Mouse (Mus musculus) heart, postnatal 0 days (tissue): ENCODE measurements at regions not wholly inside any gene's neighbourhood (a gene's known extent, or its start where the extent isn't known, plus 50 kb on each side); places are given as distances from the start of the nearest gene placed in this dataset.

Experiments
- ATAC-seq: fragments of 200-750 bp; cut with Nextera tagmentation; 2 replicates; pipeline ENCODE4 v1.8.0; 2017; ENCODE audit warnings: low read depth, moderate number of reproducible peaks, moderate library complexity; ENCODE audit not compliant: insufficient read depth
- DNase-seq: peaks from one replicate; pipeline ENCODE4 v3.0.0-alpha.2; 2016; ENCODE audit warnings: low spot score
- H3K27ac ChIP-seq: fragments of 300-500 bp; sonication (generic); 2 replicates; pipeline ENCODE4 v1.5.1; 2014; ENCODE audit warnings: low read depth, mild to moderate bottlenecking
- H3K27me3 ChIP-seq: fragments of 300-500 bp; sonication (generic); 2 replicates; pipeline ENCODE4 v1.6.1; 2014; ENCODE audit warnings: low read length, mixed read lengths; ENCODE audit not compliant: control insufficient read depth, insufficient read depth
- H3K36me3 ChIP-seq: fragments of 300-500 bp; sonication (generic); replicated peaks from 2 replicates; pipeline ENCODE4 v1.6.1; 2014; ENCODE audit warnings: low read length, mixed read lengths; ENCODE audit not compliant: control insufficient read depth, insufficient read depth
- H3K4me1 ChIP-seq: fragments of 300-500 bp; sonication (generic); 2 replicates; pipeline ENCODE4 v1.6.1; 2014; ENCODE audit warnings: antibody characterized with exemption; ENCODE audit not compliant: control insufficient read depth, insufficient read depth
- H3K4me2 ChIP-seq: fragments of 300-500 bp; sonication (generic); 2 replicates; pipeline ENCODE4 v1.6.1; 2014; ENCODE audit warnings: low read depth, mild to moderate bottlenecking, low read length, moderate library complexity
- H3K4me3 ChIP-seq: fragments of 300-500 bp; sonication (generic); 2 replicates; pipeline ENCODE4 v1.5.1; 2014; ENCODE audit warnings: low read depth, low read length
- H3K9ac ChIP-seq: fragments of 300-500 bp; sonication (generic); replicated peaks from 2 replicates; pipeline ENCODE4 v1.6.1; 2014; ENCODE audit warnings: low read depth, low read length, mixed read lengths
- H3K9me3 ChIP-seq: fragments of 300-500 bp; sonication (generic); replicated peaks from 2 replicates; pipeline ENCODE4 v1.6.1; 2016; ENCODE audit warnings: low read length; ENCODE audit not compliant: control insufficient read depth
- CTCF ChIP-seq: IDR thresholded peaks from 2 replicates; pipeline ENCODE4 v1.5.1; 2016; ENCODE audit warnings: antibody characterized with exemption, control low read depth, low read depth
- EP300 ChIP-seq: IDR thresholded peaks from 2 replicates; pipeline ENCODE4 v1.6.1; 2016; ENCODE audit warnings: antibody characterized with exemption, low read depth
- WGBS: fragments of 180-500 bp; shearing (Covaris S2); extraction: QIAGEN DNeasy Blood & Tissue Kit; methylation state at CpG from one replicate; pipeline ENCODE4 v1.1.7; 2014; 5-methylcytosine and 5-hydroxymethylcytosine counted together

DNA sequence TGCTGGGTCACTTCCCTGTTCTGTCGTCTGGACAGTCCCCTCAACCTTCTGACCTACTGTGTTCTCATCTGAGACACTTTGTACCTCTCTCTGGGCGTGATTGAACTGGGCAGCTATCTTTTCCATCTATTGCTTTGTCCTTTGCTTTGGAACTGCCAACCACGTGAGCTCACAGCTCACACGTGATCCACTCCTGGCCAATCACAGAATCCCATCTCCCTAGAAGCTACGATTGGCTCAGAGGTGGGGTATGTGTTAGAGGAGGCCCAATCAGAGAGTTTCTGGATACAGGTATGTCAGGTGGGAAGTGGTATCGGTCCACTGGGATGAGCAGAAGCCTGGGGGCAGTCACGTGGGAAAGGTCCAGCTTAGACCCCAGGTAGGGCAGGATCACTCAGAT lies 137.0 kb upstream of the Igsf21 start:
- H3K27ac ChIP-seq, result no peak overlapping the region
- DNase-seq (no peak), ATAC-seq (no peak)
- no peak overlapping the region for H3K9ac ChIP-seq
- no peak for TF ChIP-seq EP300
- TF ChIP-seq CTCF, result no peak
- WGBS, result 71% methylated on average over 7 of the region's 7 CpGs
- no peaks in the 10 kb centered on the region for H3K9me3 ChIP-seq
- no peak overlapping the region for H3K4me2 ChIP-seq
- no peaks in the 10 kb centered on the region for H3K36me3 ChIP-seq
- H3K27me3 ChIP-seq, result no peaks in the 10 kb centered on the region; the same call in 1 of the 2 replicates
- no peaks in the 10 kb centered on the region for H3K4me1 ChIP-seq
- no peak overlapping the region for H3K4me3 ChIP-seq

- H3K9me3 ChIP-seq, result no peaks in the 10 kb centered on the region
- ATAC-seq (no peak), DNase-seq (no peak)
- TF ChIP-seq CTCF (no peak), EP300 (no peak)
- H3K4me1 ChIP-seq, result no peaks in the 10 kb centered on the region
- no peak overlapping the region for H3K27ac ChIP-seq
- no peak overlapping the region for H3K4me3 ChIP-seq
- H3K4me2 ChIP-seq, result no peak overlapping the region
- WGBS, result 14% methylated on average over 13 of the region's 13 CpGs
- no peaks in the 10 kb centered on the region; the same call in 1 of the 2 replicates for H3K27me3 ChIP-seq
- H3K36me3 ChIP-seq, result no peaks in the 10 kb centered on the region
- H3K9ac ChIP-seq, result no peak overlapping the region
Measured at GRCm38 (mm10) chr4:140380733-140381132, 134.1 kb upstream of the Igsf21 start.

DNA sequence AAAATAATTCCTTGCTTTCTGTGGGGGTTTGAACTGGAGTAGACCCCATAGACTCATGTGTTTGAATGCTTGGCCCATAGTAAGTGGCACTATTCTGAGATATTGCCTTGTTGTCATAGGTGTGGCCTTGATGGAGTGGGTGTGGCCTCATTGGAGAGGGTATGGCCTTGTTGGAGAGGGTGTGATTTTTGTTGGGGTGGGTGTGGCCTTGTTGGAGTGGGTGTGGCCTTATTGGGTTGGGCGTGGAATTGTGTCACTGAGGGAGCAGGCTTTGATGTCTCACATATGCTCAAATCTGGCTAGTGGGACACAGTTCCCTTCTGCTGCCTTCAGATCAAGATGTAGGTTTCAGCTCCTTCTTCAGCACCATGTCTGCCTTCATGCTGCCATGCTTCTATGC lies 131.4 kb upstream of the Igsf21 start:
- no peaks in the 10 kb centered on the region for H3K4me1 ChIP-seq
- WGBS, result 55% methylated on average over 1 of the region's 1 CpGs
- TF ChIP-seq CTCF (no peak), EP300 (no peak)
- no peaks in the 10 kb centered on the region for H3K9me3 ChIP-seq
- no peak overlapping the region for H3K4me3 ChIP-seq
- no peak overlapping the region for H3K27ac ChIP-seq
- no peak for DNase-seq
- H3K9ac ChIP-seq, result no peak overlapping the region
- ATAC-seq, result no peak
- no peaks in the 10 kb centered on the region for H3K27me3 ChIP-seq
- no peaks in the 10 kb centered on the region for H3K36me3 ChIP-seq
- H3K4me2 ChIP-seq, result no peak overlapping the region

DNA sequence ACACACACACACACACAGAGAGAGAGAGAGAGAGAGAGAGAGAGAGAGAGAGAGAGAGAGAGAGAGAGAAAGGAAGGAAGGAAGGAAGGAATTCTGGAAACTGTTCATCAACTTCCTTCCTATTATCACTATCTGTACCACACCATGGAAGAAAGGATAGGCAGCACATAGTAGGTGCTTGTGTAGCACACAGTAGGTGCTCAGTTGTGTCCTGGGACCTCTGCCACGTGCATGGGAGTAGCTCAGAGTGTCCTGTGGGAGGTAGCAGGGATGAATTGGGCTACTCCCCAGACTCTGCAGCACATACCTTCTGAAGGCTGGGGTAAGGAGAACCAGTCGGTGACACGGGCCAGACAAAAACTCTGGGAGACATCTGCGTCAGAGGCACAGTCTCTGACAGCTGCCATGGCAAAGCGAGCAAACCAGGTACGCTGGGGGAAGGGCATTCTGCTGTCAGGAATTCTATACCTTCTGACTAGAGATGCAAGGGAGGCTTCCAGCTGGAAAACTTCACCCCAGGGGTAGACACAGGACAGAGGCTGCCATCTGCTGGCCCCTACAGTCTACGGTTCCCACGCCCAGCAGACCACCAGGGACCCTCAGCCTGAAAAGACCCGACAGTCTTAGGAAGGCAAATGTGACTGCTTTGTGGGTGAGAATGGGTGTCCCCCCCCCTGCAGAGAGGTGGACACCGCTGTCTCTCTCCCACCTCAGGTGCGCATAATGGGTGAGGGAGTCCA lies 126.2 kb upstream of the Igsf21 start:
- Histone ChIP-seq H3K9ac (no peak overlapping the region), H3K27ac (no peak overlapping the region), H3K4me1 (no peaks in the 10 kb centered on the region), H3K27me3 (no peaks in the 10 kb centered on the region), H3K9me3 (no peaks in the 10 kb centered on the region), H3K36me3 (no peaks in the 10 kb centered on the region), H3K4me2 (no peak overlapping the region), H3K4me3 (no peak overlapping the region)
- WGBS, result 49% methylated on average over 11 of the region's 11 CpGs
- TF ChIP-seq CTCF (no peak), EP300 (no peak)
- DNase-seq, result no peak
- no peak for ATAC-seq

DNA sequence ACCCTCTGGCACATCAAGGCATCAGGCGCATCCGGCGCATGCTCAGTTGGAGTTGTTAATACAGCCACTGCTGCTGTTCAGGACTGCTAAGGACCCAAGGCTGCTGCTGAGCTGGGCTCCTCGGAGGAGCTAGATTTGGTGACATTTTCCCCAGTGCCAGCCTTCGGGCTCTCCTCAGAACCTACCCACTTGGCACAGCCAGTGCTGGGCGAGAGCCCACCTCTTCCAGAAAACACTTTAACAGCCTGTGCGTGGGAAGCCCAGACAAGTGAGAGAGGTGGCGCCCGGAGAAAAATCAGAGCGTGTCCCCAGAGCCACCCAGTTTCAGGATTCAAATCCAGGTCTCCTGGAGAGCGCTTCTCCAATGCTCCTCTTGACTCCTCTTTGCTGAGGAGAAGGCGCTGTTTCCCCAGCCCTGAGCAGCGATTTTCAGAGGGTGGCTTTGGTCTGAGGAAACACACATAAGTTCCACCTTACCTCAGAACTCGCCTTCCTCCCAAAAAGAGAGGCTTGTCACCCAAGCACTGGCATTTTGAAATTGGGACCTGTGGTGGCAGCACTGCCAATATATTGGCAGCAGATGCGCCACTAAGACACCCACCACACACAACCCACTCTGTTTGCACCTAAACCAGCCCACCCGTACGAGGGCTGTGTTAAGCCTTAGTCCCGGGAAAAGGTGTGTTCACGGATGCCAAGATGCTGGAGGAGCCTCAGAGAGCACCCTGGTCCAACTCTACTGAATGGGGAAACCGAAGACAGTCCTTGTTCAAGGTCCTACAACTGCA lies 125.0 kb upstream of the Igsf21 start:
- WGBS, result 77% methylated on average over 20 of the region's 20 CpGs

More for the DNA sequence above, 125.0 kb upstream of the Igsf21 start:
- ATAC-seq, result no peak
- TF ChIP-seq CTCF (no peak), EP300 (no peak)
- no peak for DNase-seq
- no peaks in the 10 kb centered on the region for H3K4me1 ChIP-seq
- H3K36me3 ChIP-seq, result no peaks in the 10 kb centered on the region
- H3K4me3 ChIP-seq, result no peak overlapping the region
- no peak overlapping the region for H3K9ac ChIP-seq
- H3K9me3 ChIP-seq, result no peaks in the 10 kb centered on the region
- H3K27me3 ChIP-seq, result 0 out of 2 replicates have a peak, but pooled peaks cover 2% of the 10 kb centered on the region
- H3K27ac ChIP-seq, result no peak overlapping the region
- no peak overlapping the region for H3K4me2 ChIP-seq
